Mouse (Mus musculus) embryonic facial prominence, embryonic 15.5 days (tissue): ENCODE measurements around the gene Fat3. TPM values are rescaled to one million over a fixed set of nuclear protein-coding genes. Genes with fewer than 3 reads are reported as not detected.

Experiments
- ATAC-seq: fragments of 200-750 bp; cut with Nextera tagmentation; 2 replicates; pipeline ENCODE4 v1.8.0; 2017; ENCODE audit warnings: low read depth, moderate TSS enrichment; ENCODE audit not compliant: insufficient number of reproducible peaks, low FRiP score, low TSS enrichment
- H3K27ac ChIP-seq: fragments of 300-500 bp; sonication (generic); replicated peaks from 2 replicates; pipeline ENCODE4 v1.5.1; 2015; ENCODE audit warnings: mild to moderate bottlenecking, inconsistent platforms
- H3K27me3 ChIP-seq: fragments of 300-500 bp; sonication (generic); 2 replicates; pipeline ENCODE4 v1.6.1; 2015; ENCODE audit warnings: inconsistent platforms
- H3K36me3 ChIP-seq: fragments of 300-500 bp; sonication (generic); 2 replicates; pipeline ENCODE4 v1.6.1; 2015; ENCODE audit warnings: mild to moderate bottlenecking, inconsistent platforms
- H3K4me1 ChIP-seq: fragments of 300-500 bp; sonication (generic); 2 replicates; pipeline ENCODE4 v1.6.1; 2015; ENCODE audit warnings: inconsistent platforms
- H3K4me2 ChIP-seq: fragments of 300-500 bp; sonication (generic); replicated peaks from 2 replicates; pipeline ENCODE4 v1.6.1; 2015; ENCODE audit warnings: mild to moderate bottlenecking, inconsistent platforms
- H3K4me3 ChIP-seq: fragments of 300-500 bp; sonication (generic); replicated peaks from 2 replicates; pipeline ENCODE4 v1.5.1; 2015; ENCODE audit warnings: mild to moderate bottlenecking, inconsistent platforms
- H3K9ac ChIP-seq: fragments of 300-500 bp; sonication (generic); 2 replicates; pipeline ENCODE4 v1.6.1; 2015; ENCODE audit warnings: inconsistent platforms
- H3K9me3 ChIP-seq: fragments of 300-500 bp; sonication (generic); replicated peaks from 2 replicates; pipeline ENCODE4 v1.6.1; 2016; ENCODE audit warnings: inconsistent platforms
- WGBS: fragments of 180-500 bp; shearing (Covaris S2); methylation state at CpG from one replicate; pipeline ENCODE4 v1.1.7; 2015; 5-methylcytosine and 5-hydroxymethylcytosine counted together
- polyA plus RNA-seq: library from polyadenylated mRNA; unstranded; fragments of >200 nt; fragmentation: Nextera tagmentation; extraction: Ambion mirVana; gene quantifications from 2 replicates; pipeline ENCODE4 v1.2.1, GENCODE M21; 2015

Gene Fat3
- polyA plus RNA-seq, 1 experiment from 2014 or later, result 3.2 TPM

DNA sequence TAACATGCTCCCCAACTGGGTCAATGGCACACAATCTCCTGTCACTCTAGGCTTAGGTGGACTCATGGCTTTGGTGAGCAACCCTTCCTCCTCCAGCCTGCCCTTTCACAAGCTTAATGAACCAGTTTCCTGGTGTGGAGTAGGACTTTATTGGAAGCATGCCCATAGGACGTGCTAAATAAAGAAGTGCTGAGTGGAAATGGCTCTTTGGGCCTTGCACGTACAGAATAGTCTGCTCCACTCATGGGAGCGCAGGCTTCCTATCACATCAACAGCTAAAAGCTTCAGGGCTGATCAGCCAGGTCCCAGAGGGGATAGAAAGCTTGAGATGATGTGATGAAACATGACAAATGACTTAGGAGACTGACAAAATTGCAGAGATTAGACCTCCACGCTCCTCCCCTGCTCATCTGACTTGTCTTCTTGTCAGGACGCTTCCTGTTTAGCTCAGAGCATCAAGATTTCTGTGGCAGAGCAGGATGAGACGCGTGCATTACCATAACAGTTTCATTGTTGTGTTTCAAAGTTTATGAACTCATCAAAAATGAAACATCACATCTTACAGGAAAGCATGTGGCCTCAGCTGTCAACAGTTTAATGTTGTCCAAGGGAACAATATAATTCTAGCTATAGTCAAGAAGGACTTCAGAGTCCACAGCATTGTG, 386.1 kb downstream of the Fat3 start:
- Histone ChIP-seq H3K9ac (no peak overlapping the region), H3K4me2 (no peak overlapping the region), H3K27ac (no peak overlapping the region), H3K27me3 (no peaks in the 10 kb centered on the region), H3K9me3 (no peaks in the 10 kb centered on the region), H3K4me3 (no peak overlapping the region), H3K4me1 (no peaks in the 10 kb centered on the region), H3K36me3 (no peaks in the 10 kb centered on the region)
- no peak for ATAC-seq
- WGBS, result 45% methylated on average over 7 of the region's 7 CpGs

DNA sequence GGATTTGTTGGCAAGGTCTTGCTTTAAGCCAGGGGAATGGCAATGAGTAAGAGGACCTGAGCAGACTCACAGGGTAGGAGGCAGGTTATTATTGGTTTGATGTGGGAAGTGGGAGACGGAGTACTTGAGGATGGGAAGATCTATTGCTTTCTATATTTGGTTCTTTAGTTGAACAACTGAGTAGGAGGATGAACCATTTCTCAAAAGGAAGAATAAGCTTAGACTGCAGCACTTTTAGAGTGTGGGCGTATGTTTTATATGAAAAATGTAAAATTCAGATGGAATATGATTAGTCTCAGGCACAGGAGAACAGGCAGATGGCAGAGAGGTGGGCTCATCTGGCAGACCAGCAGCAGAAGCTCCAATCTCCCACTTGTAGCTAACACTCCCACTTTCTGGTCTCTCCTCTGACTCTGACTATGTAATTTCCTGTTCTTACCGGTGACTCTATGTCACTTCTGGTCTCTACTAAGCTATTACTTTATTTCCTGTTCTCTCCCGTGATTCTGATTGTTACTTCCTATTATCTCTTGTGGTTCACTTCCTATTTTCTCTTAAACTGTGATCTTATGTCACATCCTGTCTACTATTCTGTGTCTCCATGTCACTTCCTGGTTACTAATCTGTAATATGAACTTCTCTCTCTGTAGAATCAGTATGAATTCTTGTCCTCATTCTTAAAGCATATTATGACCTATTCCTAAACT, 387.0 kb downstream of the Fat3 start:
- Histone ChIP-seq H3K36me3 (no peaks in the 10 kb centered on the region), H3K4me2 (no peak overlapping the region), H3K4me1 (no peaks in the 10 kb centered on the region), H3K4me3 (no peak overlapping the region), H3K27ac (no peak overlapping the region), H3K9me3 (no peaks in the 10 kb centered on the region), H3K9ac (no peak overlapping the region), H3K27me3 (no peaks in the 10 kb centered on the region)
- no peak for ATAC-seq
- 72% methylated on average over 4 of the region's 4 CpGs for WGBS

DNA sequence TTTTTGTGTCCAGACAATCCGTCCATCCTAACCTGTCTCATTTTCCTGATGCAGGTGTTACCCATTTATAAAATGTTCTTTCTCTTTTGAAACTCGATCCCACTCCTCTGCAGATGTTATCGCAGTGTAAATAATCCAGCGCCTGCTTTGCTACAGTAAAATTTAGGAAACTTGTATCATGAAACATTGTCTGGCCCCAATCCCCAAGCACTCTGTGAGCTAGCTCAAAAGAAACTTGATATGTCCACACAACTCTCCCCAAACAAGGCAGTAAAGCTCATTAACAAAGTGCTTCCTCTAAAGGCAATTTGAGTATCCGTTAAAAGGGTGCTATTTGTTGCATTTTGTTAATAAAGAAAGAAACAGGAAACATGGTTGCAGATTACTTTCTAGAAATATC, 393.2 kb downstream of the Fat3 start:
- H3K9me3 ChIP-seq, result no peaks in the 10 kb centered on the region
- no peak overlapping the region for H3K4me2 ChIP-seq
- H3K4me3 ChIP-seq, result no peak overlapping the region
- H3K9ac ChIP-seq, result no peak overlapping the region
- ATAC-seq, result no peak
- no peaks in the 10 kb centered on the region for H3K27me3 ChIP-seq
- H3K36me3 ChIP-seq, result no peaks in the 10 kb centered on the region
- H3K27ac ChIP-seq, result no peak overlapping the region
- WGBS, result 19% methylated on average over 5 of the region's 5 CpGs
- no peaks in the 10 kb centered on the region for H3K4me1 ChIP-seq

DNA sequence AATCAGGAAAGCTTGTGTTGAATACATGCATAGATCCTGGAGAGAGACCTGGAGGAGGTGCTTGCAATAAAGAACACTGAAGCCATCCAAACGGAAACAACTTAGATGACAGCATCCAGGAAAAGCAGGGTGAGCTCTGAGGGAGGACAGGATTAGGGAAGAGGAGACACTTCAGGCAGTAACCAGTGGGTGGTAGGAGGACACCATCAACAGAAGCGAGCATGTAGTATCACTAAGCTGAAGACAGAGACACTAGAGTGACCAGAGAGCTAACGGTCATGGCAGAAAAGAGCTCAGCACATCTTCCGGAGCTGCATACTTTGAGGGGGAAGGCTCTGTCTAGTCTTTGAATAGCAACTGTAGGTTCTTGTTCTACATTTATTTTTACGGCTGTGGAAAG, 393.7 kb downstream of the Fat3 start:
- Histone ChIP-seq H3K4me1 (no peaks in the 10 kb centered on the region), H3K36me3 (no peaks in the 10 kb centered on the region), H3K9me3 (no peaks in the 10 kb centered on the region), H3K4me2 (no peak overlapping the region), H3K9ac (no peak overlapping the region), H3K27me3 (no peaks in the 10 kb centered on the region), H3K27ac (no peak overlapping the region), H3K4me3 (no peak overlapping the region)
- ATAC-seq, result no peak
- 46% methylated on average over 5 of the region's 5 CpGs for WGBS

DNA sequence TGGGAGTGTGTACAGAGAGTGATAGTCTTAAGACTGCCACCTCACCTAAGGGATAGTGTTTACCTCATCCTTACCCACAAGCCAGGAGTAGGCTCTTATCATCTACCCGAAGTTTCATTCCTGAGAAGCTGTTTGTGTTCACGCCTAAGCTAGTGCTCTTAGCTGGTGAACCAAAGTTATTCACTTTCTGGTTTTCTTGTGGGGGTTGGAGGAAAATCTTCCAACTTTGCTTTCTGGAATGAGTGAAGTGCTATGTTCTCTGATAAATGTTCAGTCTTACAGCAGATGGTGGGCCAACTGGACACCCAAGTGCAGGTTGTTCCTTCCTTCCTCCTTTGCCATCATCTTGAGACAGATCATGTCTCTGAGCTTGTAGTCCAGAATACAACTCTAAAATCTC, 402.5 kb downstream of the Fat3 start:
- Histone ChIP-seq H3K9ac (no peak overlapping the region), H3K27ac (no peak overlapping the region), H3K36me3 (no peaks in the 10 kb centered on the region), H3K4me1 (no peaks in the 10 kb centered on the region), H3K4me2 (no peak overlapping the region), H3K27me3 (no peaks in the 10 kb centered on the region), H3K9me3 (no peaks in the 10 kb centered on the region), H3K4me3 (no peak overlapping the region)
- WGBS, result 84% methylated on average over 2 of the region's 2 CpGs
- no peak for ATAC-seq

DNA sequence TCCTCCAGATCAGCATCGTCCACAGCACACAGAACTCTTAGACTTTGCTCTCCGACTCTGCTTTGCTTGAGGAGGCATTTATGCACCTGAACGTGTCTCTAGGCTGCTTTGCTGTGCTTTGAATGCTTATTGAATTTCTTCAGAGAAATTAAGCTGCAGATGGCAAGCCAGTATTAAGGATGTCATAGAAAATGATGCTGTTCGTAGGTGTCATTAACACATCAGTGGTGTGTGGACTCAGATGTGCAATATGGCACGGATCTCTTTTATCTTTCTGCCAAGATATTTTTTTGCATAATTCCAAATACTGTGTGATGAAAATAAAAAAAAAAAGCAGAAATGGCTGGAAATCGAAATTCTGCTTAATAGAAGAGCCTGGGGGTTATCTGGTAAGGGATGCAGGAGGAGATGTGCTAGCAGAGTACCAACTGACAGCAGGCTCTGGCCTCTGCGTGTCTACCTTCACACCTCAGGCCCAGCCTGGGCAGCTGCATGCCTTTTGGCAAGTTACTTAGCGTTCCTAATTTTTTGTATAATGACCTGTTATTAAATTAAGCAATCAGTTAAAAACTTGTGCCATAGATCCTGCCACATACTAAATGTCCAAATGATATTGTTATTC, 407.9 kb downstream of the Fat3 start:
- WGBS, result 61% methylated on average over 8 of the region's 8 CpGs
- H3K9me3 ChIP-seq, result no peaks in the 10 kb centered on the region
- no peak overlapping the region for H3K9ac ChIP-seq

DNA sequence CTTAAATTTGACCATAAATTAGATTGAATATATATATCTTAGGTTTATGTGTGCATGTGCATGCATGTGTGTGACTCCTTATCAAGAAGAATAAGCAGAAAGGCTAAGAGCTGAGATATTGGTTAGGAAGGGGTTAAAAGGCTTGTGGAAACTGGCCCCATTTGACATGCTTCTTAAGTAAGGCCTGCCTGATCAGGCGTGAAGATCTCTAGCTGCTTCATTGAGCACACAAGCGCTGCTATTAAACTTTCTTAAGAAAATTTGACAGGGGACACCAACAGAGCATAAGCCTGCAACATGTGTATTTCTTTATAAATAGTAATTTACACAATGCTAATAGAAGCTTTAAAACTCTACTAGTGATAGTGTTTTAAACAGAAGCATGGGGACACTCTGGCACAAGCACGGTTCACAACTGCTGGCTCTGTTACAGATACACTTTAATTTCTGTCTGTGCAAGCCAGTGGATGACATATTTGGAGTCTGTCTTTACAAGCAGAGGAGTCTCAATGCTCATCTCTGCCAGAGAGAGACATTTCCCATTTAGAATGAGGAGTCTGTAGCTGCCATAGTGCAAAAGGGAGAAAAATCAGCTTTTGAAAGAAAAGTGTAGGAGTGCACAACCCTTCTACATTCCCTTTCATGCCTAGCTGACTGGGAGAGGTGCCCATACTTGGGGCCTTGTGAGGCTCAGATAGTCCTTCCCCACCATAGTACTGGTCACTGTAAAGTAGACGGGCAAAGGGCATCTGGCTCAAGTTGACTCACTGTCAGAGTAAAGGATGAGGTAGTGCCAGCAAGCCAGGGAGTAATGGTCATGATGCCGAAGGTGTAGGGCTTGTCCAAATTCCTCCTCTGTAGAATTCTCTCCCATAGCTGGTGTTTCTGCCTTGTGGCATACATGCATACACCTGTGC, 408.8 kb downstream of the Fat3 start:
- no peak overlapping the region for H3K4me2 ChIP-seq
- no peaks in the 10 kb centered on the region for H3K27me3 ChIP-seq
- no peaks in the 10 kb centered on the region for H3K36me3 ChIP-seq
- WGBS, result 37% methylated on average over 5 of the region's 5 CpGs
- no peak overlapping the region for H3K27ac ChIP-seq
- H3K9ac ChIP-seq, result no peak overlapping the region
- no peak for ATAC-seq
- no peaks in the 10 kb centered on the region for H3K4me1 ChIP-seq
- H3K4me3 ChIP-seq, result no peak overlapping the region
- H3K9me3 ChIP-seq, result no peaks in the 10 kb centered on the region

More for the DNA sequence above, 407.9 kb downstream of the Fat3 start:
- H3K36me3 ChIP-seq, result no peaks in the 10 kb centered on the region
- no peak overlapping the region for H3K4me2 ChIP-seq
- H3K27ac ChIP-seq, result no peak overlapping the region
- H3K4me3 ChIP-seq, result no peak overlapping the region
- no peaks in the 10 kb centered on the region for H3K4me1 ChIP-seq
- H3K27me3 ChIP-seq, result no peaks in the 10 kb centered on the region
- ATAC-seq, result no peak

DNA sequence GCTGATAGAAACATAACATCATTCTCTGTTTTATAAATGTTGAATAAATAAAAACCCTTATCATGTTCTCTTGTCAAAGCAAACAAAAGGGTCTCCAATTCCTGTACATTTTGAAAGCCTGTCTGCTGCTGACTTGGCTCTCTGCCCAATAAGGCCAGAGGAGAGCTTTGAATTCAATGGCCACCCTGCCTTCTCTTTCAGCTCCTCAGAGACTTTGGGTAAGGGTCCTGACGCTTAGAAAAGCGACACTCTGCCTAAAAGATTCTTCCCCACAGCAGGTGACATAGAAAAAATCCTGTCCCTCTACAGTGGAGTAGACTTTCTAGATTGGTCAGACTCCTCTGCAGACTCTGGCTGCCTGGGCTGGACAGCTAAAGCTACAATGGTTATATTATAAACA, 421.8 kb downstream of the Fat3 start:
- H3K27ac ChIP-seq, result no peak overlapping the region
- no peak overlapping the region for H3K4me2 ChIP-seq
- H3K4me3 ChIP-seq, result no peak overlapping the region
- H3K27me3 ChIP-seq, result no peaks in the 10 kb centered on the region
- no peaks in the 10 kb centered on the region for H3K9me3 ChIP-seq
- H3K36me3 ChIP-seq, result no peaks in the 10 kb centered on the region
- ATAC-seq, result no peak
- 55% methylated on average over 2 of the region's 2 CpGs for WGBS
- no peak overlapping the region for H3K9ac ChIP-seq
- no peaks in the 10 kb centered on the region for H3K4me1 ChIP-seq

DNA sequence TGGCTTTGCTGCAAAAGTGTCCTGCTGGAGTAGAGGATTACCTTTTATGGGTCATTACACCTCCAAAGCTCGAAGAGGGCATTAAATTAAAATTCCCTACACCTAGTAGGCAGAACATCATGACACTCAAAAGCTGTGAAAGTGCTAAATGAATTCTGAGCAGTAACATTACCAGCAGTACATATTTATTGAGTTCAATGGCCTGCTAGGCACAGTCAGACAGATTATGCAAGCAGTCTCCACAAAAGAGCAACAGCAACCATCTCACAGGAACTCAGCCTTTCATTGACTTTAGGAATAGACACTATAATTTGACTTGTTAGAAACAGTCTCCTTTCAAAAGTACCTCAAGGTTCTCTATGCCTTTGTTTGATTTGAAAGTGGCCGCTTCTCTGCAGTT, 426.4 kb downstream of the Fat3 start:
- Histone ChIP-seq H3K4me2 (no peak overlapping the region), H3K9me3 (no peaks in the 10 kb centered on the region), H3K27me3 (no peaks in the 10 kb centered on the region), H3K27ac (no peak overlapping the region), H3K4me3 (no peak overlapping the region), H3K36me3 (no peaks in the 10 kb centered on the region), H3K9ac (no peak overlapping the region), H3K4me1 (no peaks in the 10 kb centered on the region)
- WGBS, result 70% methylated on average over 2 of the region's 2 CpGs
- ATAC-seq, result no peak

DNA sequence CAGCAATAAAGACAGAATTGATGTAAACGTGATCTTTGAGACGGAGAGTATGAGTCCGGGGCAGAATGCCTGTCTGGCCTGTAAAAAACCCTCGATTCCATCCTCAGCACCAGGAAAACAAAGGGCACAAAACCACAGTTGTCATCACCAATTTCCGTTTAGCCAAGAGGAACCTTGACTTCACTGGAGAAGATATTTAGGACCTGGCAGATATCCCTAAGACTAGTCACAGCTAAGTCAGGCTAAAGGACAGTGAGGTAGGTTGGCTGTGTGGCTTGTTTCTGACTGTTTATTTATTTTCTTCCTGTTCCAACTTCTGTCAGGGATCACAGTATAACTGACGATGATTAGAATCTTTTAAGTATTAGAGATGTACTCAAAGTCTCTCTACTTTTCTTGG, 427.0 kb downstream of the Fat3 start:
- Histone ChIP-seq H3K4me2 (no peak overlapping the region), H3K27me3 (no peaks in the 10 kb centered on the region), H3K9ac (no peak overlapping the region), H3K9me3 (no peaks in the 10 kb centered on the region), H3K4me3 (no peak overlapping the region), H3K36me3 (no peaks in the 10 kb centered on the region), H3K27ac (no peak overlapping the region), H3K4me1 (no peaks in the 10 kb centered on the region)
- WGBS, result 61% methylated on average over 6 of the region's 6 CpGs
- ATAC-seq, result no peak

DNA sequence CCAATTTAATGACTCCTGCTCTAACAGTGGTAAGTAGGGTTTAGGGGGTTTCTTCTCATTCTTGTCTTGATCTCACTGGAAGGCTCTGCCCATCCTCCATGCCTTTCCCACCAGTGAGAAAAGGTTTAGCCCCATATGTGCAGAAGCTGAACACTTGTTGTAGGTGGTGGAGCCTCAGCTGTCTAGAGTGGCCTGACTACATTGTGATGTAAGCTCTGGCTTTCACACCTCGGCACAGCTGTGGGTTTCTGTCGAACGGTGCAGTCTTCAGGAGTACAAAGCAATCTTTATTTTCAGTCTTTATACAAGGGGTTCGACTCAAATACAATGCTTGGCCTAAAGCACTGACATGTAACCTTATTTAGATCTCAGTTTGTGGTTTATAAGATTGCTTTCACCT, 437.6 kb downstream of the Fat3 start:
- Histone ChIP-seq H3K4me2 (no peak overlapping the region), H3K27me3 (no peaks in the 10 kb centered on the region), H3K4me3 (no peak overlapping the region), H3K36me3 (no peaks in the 10 kb centered on the region), H3K4me1 (no peaks in the 10 kb centered on the region), H3K9ac (no peak overlapping the region), H3K9me3 (no peaks in the 10 kb centered on the region), H3K27ac (no peak overlapping the region)
- no peak for ATAC-seq
- 66% methylated on average over 4 of the region's 4 CpGs for WGBS
